Mouse (Mus musculus): Measurements from ENCODE around the gene Hmg20b. TPM values are rescaled to one million over a fixed set of nuclear protein-coding genes. Genes with fewer than 3 reads are reported as not detected.

The Hmg20b gene
- polyA plus RNA-seq, 1 experiment from 2014 or later = 118 TPM

DNA sequence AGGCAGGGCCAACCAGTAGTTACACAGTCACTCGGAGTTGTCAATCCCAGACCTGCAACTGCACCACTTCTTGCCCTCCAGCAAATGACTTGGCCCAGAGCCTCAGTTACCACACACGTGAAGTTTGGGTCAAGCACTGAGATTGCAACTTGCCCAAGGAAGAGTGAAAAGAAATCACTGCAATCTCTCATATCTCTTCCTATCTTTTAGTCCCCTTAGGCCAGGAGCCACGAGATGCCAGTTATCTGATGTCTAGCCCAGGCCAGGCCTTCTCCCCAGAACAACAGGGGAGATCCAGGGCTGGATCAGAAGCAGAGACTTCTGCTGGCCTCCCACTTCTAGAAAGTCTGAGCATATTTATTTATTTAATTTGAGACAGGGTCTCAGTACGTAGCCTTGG is 5.3 kb upstream of the Hmg20b start:
- H3K27me3 ChIP-seq = no peaks in the 10 kb centered on the region
- in situ Hi-C loops (cut with MboI; ENCODE audit: low pct_unique_long_range_greater_than_20kb) = no loop called here
- CTCF ChIA-PET = no interaction called here
- TF ChIP-seq CTCF (IDR thresholded peaks at IDR 0.05) = no peak
- no peak for ATAC-seq
- POLR2A ChIA-PET = no interaction called here
- no peak for DNase-seq (ENCODE audit: low read depth, low spot score)

DNA sequence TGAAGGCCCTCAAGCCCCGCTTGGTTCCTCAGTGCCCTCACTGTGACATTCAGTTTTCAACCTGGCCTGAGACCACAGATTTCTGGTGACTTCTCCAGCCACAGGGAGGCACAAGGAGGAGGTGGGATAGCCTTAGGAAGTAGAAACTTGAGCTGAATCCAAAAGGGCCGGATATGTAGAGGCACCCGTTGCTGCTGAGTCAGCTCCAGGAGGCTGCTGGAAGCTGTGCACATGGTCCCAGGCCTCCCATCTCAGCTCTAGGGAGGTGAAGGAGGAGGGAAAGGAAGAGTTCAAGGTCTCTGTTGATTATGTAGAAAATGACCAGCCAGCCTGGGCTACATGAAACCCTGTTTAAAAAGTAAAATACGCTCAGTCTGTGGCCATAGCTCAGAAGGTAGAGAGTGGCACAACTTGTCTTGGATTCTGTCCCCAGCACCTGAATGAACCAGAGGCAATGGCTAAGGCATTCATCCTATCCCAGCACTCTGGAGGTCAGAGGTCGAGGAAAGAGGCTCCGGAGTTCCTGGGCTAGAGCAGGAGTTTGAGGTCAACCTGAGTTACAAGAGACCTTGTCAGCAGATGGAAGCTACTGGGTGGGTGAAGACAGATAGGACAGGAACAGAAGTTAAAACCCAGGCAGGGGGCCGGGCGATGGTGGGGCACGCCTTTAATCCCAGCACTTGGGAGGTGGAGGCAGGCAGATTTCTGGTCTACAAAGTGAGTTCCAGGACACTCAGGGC is 4.6 kb upstream of the Hmg20b start:
- DNase-seq (ENCODE audit: low read depth, low spot score) = no peak
- H3K27me3 ChIP-seq = no peaks in the 10 kb centered on the region
- no peak for ATAC-seq
- in situ Hi-C loops (cut with MboI; ENCODE audit: low pct_unique_long_range_greater_than_20kb) = loop anchor here (5.0 kb wide), 1 partner anchor 68 kb away; no protein-coding TSS in a partner anchor
- no peak for TF ChIP-seq CTCF (IDR thresholded peaks at IDR 0.05)
- ChIA-PET CTCF (interaction anchor here (1.2 to 1.7 kb wide), 2 partner anchors 62 to 66 kb away, joined by 5 read pairs; partner anchors contain the start of gene Pip5k1c), POLR2A (no interaction called here)

DNA sequence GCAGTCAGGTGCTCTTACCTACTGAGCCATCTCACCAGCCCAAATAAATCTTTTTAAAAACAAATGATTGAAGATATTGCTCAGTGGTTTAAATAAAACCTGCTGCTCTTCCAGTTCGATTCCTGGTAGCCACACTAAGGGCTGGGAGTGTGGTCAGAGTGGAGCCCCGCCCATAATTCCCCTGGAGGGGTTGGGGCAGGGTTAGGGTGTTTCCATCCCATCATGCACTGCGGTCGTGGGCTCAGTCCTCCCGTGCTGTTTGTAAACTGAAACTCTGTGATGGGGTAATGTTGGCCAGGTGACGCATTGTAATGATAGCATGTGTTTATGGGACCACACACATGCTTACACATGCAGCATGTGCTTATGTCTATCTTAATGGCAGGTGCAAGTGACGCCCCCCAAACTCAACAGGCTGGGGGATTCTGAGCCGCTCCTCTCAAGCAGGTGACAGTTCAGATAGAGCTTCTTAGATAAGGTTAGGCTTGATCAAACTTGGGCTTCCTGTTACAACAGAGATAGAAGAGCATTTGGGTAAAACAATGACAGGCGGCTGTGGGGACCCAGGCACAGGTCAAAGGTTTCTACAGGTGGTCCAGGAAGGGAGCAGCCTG is 1.5 kb upstream of the Hmg20b start:
- DNase-seq (ENCODE audit: low read depth, low spot score) (no peak), ATAC-seq (no peak)
- in situ Hi-C loops (cut with MboI; ENCODE audit: low pct_unique_long_range_greater_than_20kb) = loop anchor here (5.0 kb wide), 1 partner anchor 64 kb away; no protein-coding TSS in a partner anchor
- TF ChIP-seq CTCF (IDR thresholded peaks at IDR 0.05) = no peak
- CTCF ChIA-PET = interaction anchor here (1.5 to 2.1 kb wide), 2 partner anchors 10 to 59 kb away, joined by 5 to 10 read pairs; partner anchors contain the start of gene Pip5k1c
- no peaks in the 10 kb centered on the region for H3K27me3 ChIP-seq
- POLR2A ChIA-PET = no interaction called here

DNA sequence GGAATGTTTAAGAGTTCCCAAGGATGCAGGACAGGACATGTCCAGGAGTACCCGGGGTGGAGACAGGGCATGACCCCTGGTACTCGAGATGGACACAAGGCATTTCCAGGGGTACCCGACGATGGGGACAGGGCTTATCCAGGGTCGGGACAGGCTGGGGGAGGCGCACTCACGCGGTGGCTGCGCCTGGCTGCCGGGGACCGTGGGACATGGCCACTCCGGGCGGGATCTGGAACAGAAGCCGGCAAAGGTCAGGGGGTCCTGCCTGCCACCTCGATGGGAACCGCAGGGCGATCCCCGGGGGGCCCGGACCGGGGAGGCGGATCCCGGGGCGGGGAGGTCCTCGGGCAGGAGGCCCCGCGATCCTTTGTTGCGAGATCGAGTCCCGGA is 324 bp downstream of the Hmg20b start:
- no peaks in the 10 kb centered on the region for H3K27me3 ChIP-seq
- ATAC-seq (no peak), DNase-seq (ENCODE audit: low read depth, low spot score) (no peak)
- in situ Hi-C loops (cut with MboI; ENCODE audit: low pct_unique_long_range_greater_than_20kb) = loop anchor here (5.0 kb wide), 1 partner anchor 63 kb away; no protein-coding TSS in a partner anchor
- TF ChIP-seq CTCF (IDR thresholded peaks at IDR 0.05) = no peak
- CTCF ChIA-PET = interaction anchor here (0.6 to 2.1 kb wide), 7 partner anchors 8 to 60 kb away, joined by 3 to 10 read pairs (median 4); partner anchors contain the start of gene Pip5k1c
- POLR2A ChIA-PET = interaction anchor here (0.7 kb wide), 1 partner anchor 53 kb away, joined by 3 read pairs; no protein-coding TSS in a partner anchor

DNA sequence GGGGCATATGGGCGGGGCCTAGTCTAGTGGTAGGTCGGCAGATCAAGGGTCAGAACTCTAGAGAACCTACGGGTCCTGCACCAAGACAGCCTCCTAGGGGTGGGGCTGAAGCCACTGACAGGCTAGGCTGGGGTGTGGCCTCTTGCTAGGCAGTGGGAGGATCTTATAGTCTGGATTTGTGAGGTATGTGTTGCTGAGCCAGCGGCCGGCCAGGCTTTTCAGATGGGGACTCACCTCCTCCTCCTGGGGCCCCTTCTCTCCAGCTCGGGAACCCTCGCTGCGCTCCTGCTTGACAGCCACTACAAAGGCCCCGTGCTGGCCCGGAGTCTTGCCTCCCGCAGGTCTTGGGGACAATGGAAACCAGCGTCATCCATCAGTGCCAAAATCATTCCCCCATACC is 1.1 kb downstream of the Hmg20b start:
- ATAC-seq (peak; percentile 15), DNase-seq (ENCODE audit: low read depth, low spot score) (no peak)
- no peaks in the 10 kb centered on the region for H3K27me3 ChIP-seq
- TF ChIP-seq CTCF (IDR thresholded peaks at IDR 0.05) = no peak
- in situ Hi-C loops (cut with MboI; ENCODE audit: low pct_unique_long_range_greater_than_20kb) = no loop called here
- POLR2A ChIA-PET = no interaction called here
- CTCF ChIA-PET = no interaction called here

DNA sequence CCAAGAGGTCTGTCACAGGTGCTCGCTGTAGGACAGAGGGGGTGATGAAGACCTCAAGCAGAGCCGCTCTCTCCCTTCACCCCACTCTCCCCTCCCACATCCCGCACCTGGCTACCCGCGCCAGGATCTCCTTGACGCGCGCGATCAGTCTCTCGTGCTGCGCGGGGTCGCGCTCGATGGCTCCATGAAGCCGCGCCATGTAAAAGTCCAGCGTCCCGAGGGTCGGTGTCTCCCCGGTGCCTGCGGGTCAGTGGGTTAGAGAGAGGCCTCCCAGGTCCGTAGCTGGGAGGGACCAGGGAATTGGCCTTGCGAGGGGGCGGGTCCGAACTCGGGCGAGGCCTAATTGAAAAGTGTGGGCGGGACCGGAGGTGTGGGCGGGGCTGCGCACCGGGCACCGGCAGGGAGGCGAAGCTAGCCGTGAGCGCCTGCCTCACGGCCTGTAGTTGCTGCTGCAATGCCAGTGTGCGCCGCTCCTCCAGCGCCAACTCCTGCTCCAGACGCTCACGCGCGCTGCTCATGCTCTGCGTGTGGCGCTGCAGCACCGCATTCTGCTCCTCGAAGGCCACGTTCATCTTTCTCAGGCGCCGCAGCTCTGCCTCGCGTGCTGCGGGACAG is 3.7 kb downstream of the Hmg20b start:
- no peak for TF ChIP-seq CTCF (IDR thresholded peaks at IDR 0.05)
- ATAC-seq (no peak), DNase-seq (ENCODE audit: low read depth, low spot score) (no peak)
- ChIA-PET POLR2A (interaction anchor here (0.9 kb wide), 1 partner anchor 26 kb away, joined by 3 read pairs; the partner anchor contains the start of gene Cactin), CTCF (no interaction called here)
- in situ Hi-C loops (cut with MboI; ENCODE audit: low pct_unique_long_range_greater_than_20kb) = no loop called here
- no peaks in the 10 kb centered on the region for H3K27me3 ChIP-seq

DNA sequence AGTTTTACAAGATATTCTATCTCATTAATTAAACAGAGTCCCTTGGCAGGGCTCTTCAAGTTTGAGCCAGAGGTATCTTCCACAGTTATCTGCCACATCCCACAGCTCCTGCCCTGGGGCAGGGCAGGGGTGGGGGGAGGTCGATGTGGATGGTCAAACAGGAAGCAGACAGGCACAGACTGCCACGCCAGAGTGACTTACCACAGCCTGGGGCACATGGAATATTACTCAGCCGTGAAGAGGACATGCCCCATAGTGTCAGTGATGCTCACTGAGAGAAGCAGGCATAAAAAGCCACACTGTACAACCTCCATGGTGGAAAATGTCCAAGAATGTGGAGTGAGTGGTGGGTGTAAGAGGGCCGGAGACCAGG is 5.1 kb downstream of the Hmg20b start:
- ChIA-PET POLR2A (no interaction called here), CTCF (no interaction called here)
- in situ Hi-C loops (cut with MboI; ENCODE audit: low pct_unique_long_range_greater_than_20kb) = no loop called here
- DNase-seq (ENCODE audit: low read depth, low spot score) (peak; percentile 55), ATAC-seq (peak; percentile 28)
- no peaks in the 10 kb centered on the region for H3K27me3 ChIP-seq
- no peak for TF ChIP-seq CTCF (IDR thresholded peaks at IDR 0.05)

DNA sequence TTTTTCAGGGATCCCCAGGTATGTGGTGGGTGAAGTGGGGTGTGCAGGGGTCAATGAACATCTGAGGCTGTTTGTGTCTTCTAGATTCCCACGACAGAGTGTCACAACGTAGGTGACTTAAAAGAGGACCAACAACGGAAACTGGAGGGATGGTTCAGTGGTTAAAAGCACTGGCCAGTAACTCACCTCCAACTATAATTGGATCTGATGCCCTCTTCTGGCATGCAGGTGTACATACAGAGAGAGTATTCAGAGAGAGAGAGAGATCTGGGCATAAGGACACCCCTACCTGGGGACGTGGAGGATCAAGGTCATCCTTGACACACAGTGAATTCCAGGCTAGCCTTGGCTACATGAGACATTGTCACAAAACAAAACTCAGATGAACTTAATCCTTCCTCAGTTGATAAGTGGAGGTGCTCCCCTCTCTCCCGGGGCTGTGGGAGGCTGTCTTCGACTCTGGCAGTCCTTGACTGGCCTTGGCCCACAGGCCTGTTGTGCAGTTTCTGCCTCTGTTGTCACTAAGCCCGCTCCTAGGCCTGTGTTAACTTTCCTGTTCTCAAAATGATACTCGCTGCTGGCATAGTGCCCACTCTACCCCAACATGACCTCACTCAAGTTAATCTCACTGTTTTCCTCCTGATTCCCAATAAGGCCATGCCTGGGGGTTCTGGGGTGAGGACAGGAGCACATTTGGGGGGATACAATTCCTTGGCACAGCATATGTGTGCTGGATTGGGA is 5.7 kb downstream of the Hmg20b start:
- ATAC-seq = peak; percentile 28
- ChIA-PET CTCF (no interaction called here), POLR2A (no interaction called here)
- no peak for TF ChIP-seq CTCF (IDR thresholded peaks at IDR 0.05)
- peak; percentile 62 for DNase-seq (ENCODE audit: low read depth, low spot score)
- in situ Hi-C loops (cut with MboI; ENCODE audit: low pct_unique_long_range_greater_than_20kb) = no loop called here
- H3K27me3 ChIP-seq = no peaks in the 10 kb centered on the region

DNA sequence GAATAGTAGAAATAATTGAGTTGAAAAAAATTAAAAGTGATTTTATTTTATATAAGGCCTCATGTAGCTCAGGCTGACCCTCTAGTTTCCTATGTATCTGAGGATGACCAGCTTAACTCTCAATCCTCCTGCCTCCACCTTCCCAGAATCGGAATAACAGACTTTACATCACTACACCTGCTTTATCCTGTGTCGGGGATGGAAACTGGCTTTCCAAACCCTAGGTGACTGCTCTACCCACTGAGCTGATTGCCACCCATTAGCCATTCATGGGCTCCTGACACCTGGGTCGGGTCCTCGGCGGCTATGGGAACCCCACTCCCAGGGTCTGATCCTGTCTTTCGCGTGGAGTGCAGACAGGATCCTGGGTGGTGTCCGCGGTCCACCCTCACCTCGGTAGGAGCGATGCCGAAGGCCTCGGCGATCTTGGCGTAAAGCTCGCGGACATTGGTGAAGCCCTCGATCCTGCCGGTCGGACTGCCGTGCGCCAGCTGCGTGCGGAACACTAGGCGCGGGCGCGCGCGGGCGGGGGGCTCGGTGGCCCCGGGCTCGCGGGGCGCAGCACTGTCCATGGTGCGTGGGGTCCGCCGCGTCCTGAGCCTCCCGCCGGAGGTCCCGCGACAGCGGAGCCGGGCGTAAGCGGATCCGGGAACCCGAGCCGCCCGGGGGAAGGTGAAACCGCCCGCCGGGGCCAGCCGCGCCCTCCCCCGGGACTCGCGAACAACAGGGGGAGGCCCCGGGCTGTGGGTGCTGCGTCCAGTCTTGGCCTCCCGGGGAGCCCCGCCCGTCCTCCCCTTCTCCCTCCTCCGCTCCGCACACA is 7.4 kb downstream of the Hmg20b start, which contains the start of gene Gipc3:
Gipc3 (minus strand) TSS at position 581 of the 820 bp plus-strand sequence.
- DNase-seq (ENCODE audit: low read depth, low spot score) = no peak
- CTCF ChIA-PET = interaction anchor here (1.1 to 2.3 kb wide), 5 partner anchors 8 to 54 kb away, joined by 3 to 10 read pairs (median 5); partner anchors contain the start of genes Hmg20b and Pip5k1c
- no peak for ATAC-seq
- POLR2A ChIA-PET = no interaction called here
- no peaks in the 10 kb centered on the region for H3K27me3 ChIP-seq
- in situ Hi-C loops (cut with MboI; ENCODE audit: low pct_unique_long_range_greater_than_20kb) = no loop called here
- TF ChIP-seq CTCF (IDR thresholded peaks at IDR 0.05) = no peak
